Mouse (Mus musculus) C2C12 (cell line): ENCODE data around the gene Specc1. TPM values are rescaled to one million over a fixed set of nuclear protein-coding genes. Genes with fewer than 3 reads are reported as not detected.

Experiments
- H3K27me3 ChIP-seq: one replicate; pipeline ENCODE4 v1.6.1; 2011; ENCODE audit not compliant: control insufficient read depth, insufficient read depth, insufficient read length
- H3K36me3 ChIP-seq: one replicate; pipeline ENCODE4 v1.6.1; 2011; ENCODE audit not compliant: control insufficient read depth, insufficient read depth
- H3K4me3 ChIP-seq: one replicate; pipeline ENCODE4 v1.5.1; 2011; ENCODE audit warnings: mild to moderate bottlenecking, control low read depth; ENCODE audit not compliant: poor library complexity, insufficient read depth, severe bottlenecking
- H3K79me2 ChIP-seq: one replicate; pipeline ENCODE4 v1.6.1; 2011; ENCODE audit not compliant: control insufficient read depth, insufficient read depth
- H3K79me3 ChIP-seq: one replicate; pipeline ENCODE4 v1.6.1; 2011; ENCODE audit warnings: low read depth, control low read depth
- H3ac ChIP-seq: one replicate; pipeline ENCODE3; 2011; ENCODE audit warnings: low read depth; ENCODE audit not compliant: control insufficient read depth, insufficient read length
- CEBPB ChIP-seq: IDR thresholded peaks from one replicate; pipeline ENCODE4 v1.6.1; 2011; ENCODE audit warnings: low read depth, mild to moderate bottlenecking, control low read depth, moderate library complexity
- CTCF ChIP-seq: IDR thresholded peaks from one replicate; pipeline ENCODE4 v1.5.1; 2011; ENCODE audit not compliant: control insufficient read depth, insufficient read depth, insufficient read length
- FOSL1 ChIP-seq: IDR thresholded peaks from one replicate; pipeline ENCODE4 v1.8.0; 2011; ENCODE audit warnings: mild to moderate bottlenecking, low read length; ENCODE audit not compliant: poor library complexity, insufficient read depth, severe bottlenecking
- MAX ChIP-seq: IDR thresholded peaks from one replicate; pipeline ENCODE4 v1.6.1; 2011; ENCODE audit warnings: mild to moderate bottlenecking, control low read depth
- MYOD1 ChIP-seq: IDR thresholded peaks from one replicate; pipeline ENCODE4 v1.6.1; 2011; ENCODE audit warnings: low read depth; ENCODE audit not compliant: control insufficient read depth, insufficient read length
- MYOG ChIP-seq: IDR thresholded peaks from one replicate; pipeline ENCODE4 v1.6.1; 2011; ENCODE audit not compliant: control insufficient read depth, insufficient read length; ENCODE audit errors: extremely low read depth
- USF1 ChIP-seq: IDR thresholded peaks from one replicate; pipeline ENCODE4 v1.6.1; 2011; ENCODE audit warnings: low read depth, mild to moderate bottlenecking, control low read depth, moderate library complexity
- polyA plus RNA-seq: library from polyadenylated mRNA; unstranded; fragments of >200 nt; fragmentation: generic; extraction: Trizol; gene quantifications from one replicate; pipeline ENCODE4 v1.2.1, GENCODE M21; 2012; ENCODE audit warnings: missing spikeins

The Specc1 gene
- polyA plus RNA-seq, 1 experiment: 59.2 TPM

DNA sequence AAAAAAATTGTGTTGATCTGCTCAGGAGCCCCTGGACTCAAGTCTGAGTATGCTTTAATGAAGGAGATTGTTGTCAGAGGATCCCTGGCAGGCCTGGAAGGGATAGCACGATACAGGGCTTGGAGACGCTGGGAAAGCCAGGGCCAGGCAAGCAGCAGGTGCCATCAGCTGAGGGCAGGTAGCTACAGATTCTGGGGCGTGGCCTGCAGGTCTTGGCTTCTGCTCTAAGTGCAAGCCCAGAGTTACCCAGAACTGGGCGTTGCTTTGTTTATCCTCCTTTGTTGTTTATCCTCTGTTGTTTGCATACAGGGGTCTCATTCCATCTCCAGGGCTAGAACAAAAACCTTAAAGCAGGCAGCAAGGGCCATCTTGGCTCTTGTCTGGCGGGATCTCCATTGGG lies 296.8 kb downstream of the Specc1 start:
- H3ac ChIP-seq: no peak overlapping the region
- H3K27me3 ChIP-seq: no peaks in the 10 kb centered on the region
- H3K36me3 ChIP-seq: no peaks in the 10 kb centered on the region
- H3K79me2 ChIP-seq: no peaks in the 10 kb centered on the region
- no peak overlapping the region for H3K4me3 ChIP-seq
- TF ChIP-seq CTCF (no peak), MYOD1 (no peak), FOSL1 (no peak)
- no peaks in the 10 kb centered on the region for H3K79me3 ChIP-seq

DNA sequence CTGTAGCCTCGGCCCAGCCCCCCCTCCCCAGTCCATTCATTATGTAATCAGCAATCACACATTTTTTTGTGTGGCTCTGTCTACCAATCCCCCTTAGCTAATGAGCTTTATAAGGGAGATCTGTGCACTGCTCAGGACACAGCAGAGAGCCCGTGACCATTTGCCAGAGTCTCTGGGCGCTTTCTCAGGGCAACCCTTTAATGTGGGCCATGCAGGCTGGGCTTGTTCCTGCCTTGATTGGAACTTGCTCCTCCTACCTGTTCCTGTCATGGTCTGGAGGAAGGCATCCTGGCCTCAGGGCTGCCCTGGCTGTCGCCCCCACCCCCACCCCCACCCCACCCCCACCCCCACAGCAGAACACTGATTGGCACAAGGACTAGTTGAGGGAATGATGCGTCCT lies 302.7 kb downstream of the Specc1 start:
- Histone ChIP-seq H3K79me3 (no peaks in the 10 kb centered on the region), H3K79me2 (no peaks in the 10 kb centered on the region), H3K27me3 (no peaks in the 10 kb centered on the region), H3K4me3 (no peak overlapping the region), H3K36me3 (no peaks in the 10 kb centered on the region), H3ac (no peak overlapping the region)
- TF ChIP-seq MAX (no peak), MYOG (no peak), FOSL1 (no peak), CTCF (no peak), USF1 (no peak), MYOD1 (no peak), CEBPB (no peak)

DNA sequence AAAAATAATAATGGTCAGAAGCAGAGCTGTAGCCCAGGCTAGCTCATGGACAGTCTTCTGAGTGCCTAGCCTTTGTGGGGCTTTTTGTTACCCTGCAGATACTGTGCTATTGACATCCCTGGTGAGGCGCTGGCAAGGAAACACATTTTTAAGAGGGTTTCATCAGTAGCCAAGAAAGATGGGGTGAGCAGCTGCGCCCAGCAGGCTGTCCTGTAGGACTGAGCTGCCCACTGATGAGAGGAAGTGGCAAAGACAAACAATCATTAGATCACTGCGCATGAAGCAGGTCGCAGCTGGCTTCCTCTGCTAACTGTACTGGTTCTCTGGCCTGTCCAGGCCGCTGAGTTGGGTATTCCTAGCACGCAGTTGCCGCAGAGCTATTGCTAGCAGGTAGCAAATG lies 307.0 kb downstream of the Specc1 start:
- TF ChIP-seq FOSL1 (no peak), MAX (no peak), CTCF (no peak), MYOG (no peak), CEBPB (no peak), MYOD1 (no peak), USF1 (no peak)
- Histone ChIP-seq H3K36me3 (peaks cover 19% of the 10 kb centered on the region), H3K79me2 (no peaks in the 10 kb centered on the region), H3K4me3 (no peak overlapping the region), H3ac (no peak overlapping the region), H3K79me3 (no peaks in the 10 kb centered on the region), H3K27me3 (no peaks in the 10 kb centered on the region)

DNA sequence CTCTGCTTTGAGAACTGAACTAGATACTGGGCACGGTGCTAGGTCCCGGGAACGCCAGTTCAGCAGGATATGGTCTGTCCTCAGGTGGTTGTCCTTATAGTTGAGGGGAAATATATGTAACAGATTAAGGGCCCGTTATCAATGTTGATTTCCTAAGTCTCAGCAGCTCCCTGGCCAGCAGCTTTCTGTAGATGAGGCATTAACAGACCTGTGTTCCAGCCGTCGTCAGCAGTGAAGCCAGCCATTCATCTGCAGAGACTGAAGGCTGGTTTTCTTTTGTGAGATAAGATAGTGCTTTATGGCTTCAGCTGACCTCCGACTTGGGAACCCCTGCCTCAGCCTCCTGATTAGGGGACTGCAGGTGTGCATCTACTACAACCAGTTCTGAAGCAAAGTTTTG lies 307.5 kb downstream of the Specc1 start:
- TF ChIP-seq CEBPB (no peak), MAX (no peak), CTCF (no peak), USF1 (no peak), FOSL1 (no peak), MYOD1 (no peak), MYOG (no peak)

DNA sequence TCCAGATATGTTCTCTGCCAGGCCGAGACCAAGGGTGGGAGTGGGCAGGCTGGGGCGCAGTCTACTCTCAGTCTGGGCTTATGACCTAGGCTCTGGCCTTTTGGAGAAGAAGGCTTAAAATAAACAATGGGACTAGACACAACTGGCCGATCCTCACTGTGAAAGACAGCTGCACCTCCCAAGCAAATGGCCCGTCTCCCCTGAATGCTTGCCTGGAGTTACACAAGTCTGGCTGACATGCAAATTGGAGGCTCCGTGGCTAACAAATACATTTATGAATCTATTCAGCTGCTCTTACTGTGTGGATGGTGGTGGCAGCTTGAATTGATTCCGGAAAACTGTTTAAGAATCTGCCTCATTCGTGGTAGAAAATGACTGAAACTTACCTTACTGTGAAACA lies 309.1 kb downstream of the Specc1 start:
- no peak overlapping the region for H3K4me3 ChIP-seq
- no peak overlapping the region for H3ac ChIP-seq
- TF ChIP-seq USF1: no peak
- no peak for TF ChIP-seq CEBPB
- TF ChIP-seq MAX: no peak
- no peak for TF ChIP-seq MYOD1
- no peak for TF ChIP-seq CTCF
- TF ChIP-seq MYOG: no peak
- no peak for TF ChIP-seq FOSL1
- no peaks in the 10 kb centered on the region for H3K79me3 ChIP-seq
- peaks cover 25% of the 10 kb centered on the region for H3K36me3 ChIP-seq
- H3K79me2 ChIP-seq: no peaks in the 10 kb centered on the region
- H3K27me3 ChIP-seq: no peaks in the 10 kb centered on the region

More for the DNA sequence above, 307.5 kb downstream of the Specc1 start:
- H3K36me3 ChIP-seq: peaks cover 23% of the 10 kb centered on the region
- H3ac ChIP-seq: no peak overlapping the region
- no peaks in the 10 kb centered on the region for H3K79me3 ChIP-seq
- no peaks in the 10 kb centered on the region for H3K79me2 ChIP-seq
- no peak overlapping the region for H3K4me3 ChIP-seq
- no peaks in the 10 kb centered on the region for H3K27me3 ChIP-seq

DNA sequence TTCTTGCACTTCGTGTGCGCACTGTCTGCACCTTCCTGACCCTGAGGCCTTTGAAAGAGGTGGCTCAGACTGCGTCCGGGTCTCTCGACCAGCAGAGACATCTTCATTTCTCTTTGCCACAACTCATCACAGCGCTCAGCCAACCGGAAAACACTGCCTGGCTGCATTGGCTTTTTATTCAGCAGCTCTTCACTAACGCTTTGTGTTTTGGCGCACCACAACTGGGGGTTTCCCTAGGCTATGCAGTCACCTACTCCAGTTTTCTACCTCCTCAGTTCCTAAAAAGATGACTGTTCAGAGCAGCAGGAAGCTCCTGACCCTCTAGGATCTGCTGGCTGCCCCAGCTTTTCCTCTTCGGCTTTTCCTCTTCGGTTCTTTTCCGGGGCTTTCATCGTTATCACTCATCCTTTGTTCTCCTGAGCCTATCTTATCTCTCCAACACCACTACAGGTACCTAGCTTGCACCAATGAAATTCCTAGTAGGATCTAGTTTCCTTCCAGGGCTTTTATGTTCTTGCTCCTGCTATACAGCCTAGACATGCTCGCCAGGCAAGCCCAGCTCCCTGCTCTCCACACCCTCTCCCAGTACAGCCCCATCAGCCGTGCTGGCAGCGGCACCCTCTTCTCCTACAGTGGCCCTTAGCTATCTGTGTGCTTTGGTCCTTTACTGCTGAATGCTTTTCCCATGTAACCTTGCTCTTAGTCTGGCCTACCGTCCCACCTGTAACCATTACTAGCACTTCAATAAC lies 310.1 kb downstream of the Specc1 start:
- no peaks in the 10 kb centered on the region for H3K79me3 ChIP-seq
- H3K27me3 ChIP-seq: no peaks in the 10 kb centered on the region
- H3K36me3 ChIP-seq: peaks cover 25% of the 10 kb centered on the region

More for the DNA sequence above, 310.1 kb downstream of the Specc1 start:
- Histone ChIP-seq H3ac (no peak overlapping the region), H3K79me2 (no peaks in the 10 kb centered on the region), H3K4me3 (no peak overlapping the region)
- TF ChIP-seq FOSL1: no peak
- no peak for TF ChIP-seq MAX
- no peak for TF ChIP-seq MYOG
- TF ChIP-seq CEBPB: no peak
- no peak for TF ChIP-seq CTCF
- TF ChIP-seq USF1: no peak
- TF ChIP-seq MYOD1: no peak
